Mouse (Mus musculus) forebrain, embryonic 12.5 days (tissue): Measurements from ENCODE around the gene Metrn. TPM values are rescaled to one million over a fixed set of nuclear protein-coding genes. Genes with fewer than 3 reads are reported as not detected.

Experiments used
- ATAC-seq: fragments of 200-750 bp; cut with Nextera tagmentation; 2 replicates; pipeline ENCODE4 v1.8.0; 2017; ENCODE audit warnings: moderate TSS enrichment; ENCODE audit not compliant: low FRiP score
- H3K27ac ChIP-seq: fragments of 300-500 bp; sonication (generic); 2 replicates; pipeline ENCODE4 v1.5.1; 2016; ENCODE audit warnings: mild to moderate bottlenecking
- H3K27me3 ChIP-seq: fragments of 300-500 bp; sonication (generic); 2 replicates; pipeline ENCODE4 v1.6.1; 2016; ENCODE audit warnings: mild to moderate bottlenecking
- H3K36me3 ChIP-seq: fragments of 300-500 bp; sonication (generic); replicated peaks from 2 replicates; pipeline ENCODE4 v1.6.1; 2016; ENCODE audit warnings: mild to moderate bottlenecking
- H3K4me1 ChIP-seq: fragments of 300-500 bp; sonication (generic); 2 replicates; pipeline ENCODE4 v1.6.1; 2016
- H3K4me2 ChIP-seq: fragments of 300-500 bp; sonication (generic); 2 replicates; pipeline ENCODE4 v1.6.1; 2016; ENCODE audit warnings: mild to moderate bottlenecking, moderate library complexity
- H3K4me3 ChIP-seq: fragments of 300-500 bp; sonication (generic); replicated peaks from 2 replicates; pipeline ENCODE4 v1.5.1; 2016; ENCODE audit warnings: mild to moderate bottlenecking
- H3K9ac ChIP-seq: fragments of 300-500 bp; sonication (generic); 2 replicates; pipeline ENCODE4 v1.6.1; 2016; ENCODE audit warnings: mild to moderate bottlenecking
- H3K9me3 ChIP-seq: fragments of 300-500 bp; sonication (generic); 2 replicates; pipeline ENCODE4 v1.6.1; 2016
- WGBS: fragments of 180-500 bp; shearing (Covaris S2); methylation state at CpG from one replicate; pipeline ENCODE4 v1.1.7; 2016; 5-methylcytosine and 5-hydroxymethylcytosine counted together
- polyA plus RNA-seq: library from polyadenylated mRNA; unstranded; fragments of >200 nt; fragmentation: Nextera tagmentation; extraction: Ambion mirVana; gene quantifications from 2 replicates; pipeline ENCODE4 v1.2.1, GENCODE M21; 2016

Metrn gene
- polyA plus RNA-seq, 1 experiment from 2014 or later = 61.2 TPM

DNA sequence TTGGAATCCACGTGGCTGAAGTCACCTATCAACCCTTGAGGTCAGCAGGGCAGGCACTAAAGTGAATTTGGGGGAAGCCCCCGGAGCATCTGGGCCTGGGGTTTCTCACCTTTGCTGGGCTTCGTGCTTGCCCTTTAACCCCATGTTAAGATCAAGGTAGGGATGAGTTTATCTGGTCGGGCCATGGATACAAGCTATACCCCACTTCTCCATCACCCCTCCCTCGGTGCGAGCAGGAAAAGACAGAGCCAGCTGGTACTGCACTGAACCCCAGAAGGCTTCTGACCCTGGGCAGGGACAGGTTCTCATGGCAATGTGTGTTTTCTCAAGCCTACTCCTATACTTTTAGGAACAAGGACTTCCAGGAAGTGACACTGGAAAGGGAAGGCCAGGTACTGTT, 15.6 kb downstream of the Metrn start:
- Histone ChIP-seq H3K4me1 (peaks cover 24% of the 10 kb centered on the region), H3K36me3 (peaks cover 43% of the 10 kb centered on the region), H3K4me3 (no peak overlapping the region), H3K27ac (no peak overlapping the region), H3K4me2 (no peak overlapping the region), H3K27me3 (no peaks in the 10 kb centered on the region), H3K9ac (no peak overlapping the region), H3K9me3 (no peaks in the 10 kb centered on the region)
- no peak for ATAC-seq
- WGBS = 83% methylated on average over 6 of the region's 6 CpGs

DNA sequence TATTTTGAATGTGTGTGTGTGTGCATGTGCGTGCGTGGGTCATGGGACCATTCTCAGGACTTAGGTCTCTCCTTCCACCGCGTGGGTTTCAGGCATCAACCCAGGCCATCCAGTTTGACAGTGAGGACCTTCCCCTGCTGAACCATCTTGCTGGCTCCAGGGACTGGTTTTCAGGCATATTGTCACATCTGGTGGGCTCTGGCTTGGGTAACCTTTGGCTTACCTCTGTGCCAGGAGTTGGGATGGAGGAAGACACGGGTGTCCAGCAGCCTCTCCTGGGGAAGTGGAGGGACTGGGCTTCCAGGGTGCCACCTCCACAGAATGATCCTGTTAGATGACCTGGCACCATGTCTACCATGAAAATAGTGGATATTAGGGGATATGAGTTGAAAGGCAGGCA, 19.0 kb downstream of the Metrn start:
- Histone ChIP-seq H3K27me3 (no peaks in the 10 kb centered on the region), H3K36me3 (peaks cover 28% of the 10 kb centered on the region), H3K9ac (no peak overlapping the region), H3K4me2 (no peak overlapping the region), H3K4me3 (no peak overlapping the region), H3K4me1 (peaks cover 13% of the 10 kb centered on the region), H3K27ac (no peak overlapping the region), H3K9me3 (no peaks in the 10 kb centered on the region)
- ATAC-seq = no peak
- WGBS = 93% methylated on average over 5 of the region's 5 CpGs

DNA sequence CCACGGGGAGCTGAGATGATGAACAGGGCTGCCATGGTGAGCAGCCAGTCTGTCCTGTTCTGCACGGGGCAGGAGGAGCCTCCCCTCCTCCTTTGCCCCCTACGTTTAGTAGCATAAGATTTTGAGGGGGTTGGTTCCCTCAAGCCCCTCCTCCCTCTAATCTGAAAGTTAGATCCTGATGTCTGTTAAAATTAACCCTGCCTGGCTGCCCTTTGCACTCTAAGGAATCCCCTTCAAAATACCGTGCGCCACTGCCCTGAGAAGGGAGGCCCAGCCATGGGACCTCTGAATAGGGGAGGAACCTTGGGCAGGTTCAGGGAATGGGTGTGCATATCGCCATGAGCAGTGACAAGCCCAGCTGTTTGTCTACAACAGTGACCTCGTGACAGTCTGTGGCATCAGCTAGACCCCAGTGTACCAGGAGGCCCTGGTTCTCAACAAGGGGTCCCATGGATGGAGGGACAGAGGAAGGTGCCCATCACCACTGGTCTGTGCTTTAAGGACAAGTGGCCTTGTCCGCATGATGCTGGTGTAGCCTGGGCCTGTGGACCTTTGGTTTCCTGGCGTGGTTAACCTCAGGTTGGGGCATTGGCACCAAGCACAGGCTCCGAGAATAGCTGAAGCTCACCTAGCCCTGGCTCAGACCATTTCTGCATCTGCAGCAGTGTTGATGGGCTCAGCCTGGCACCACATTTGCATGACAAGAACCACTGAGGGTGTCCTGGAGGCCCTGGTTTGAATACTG, 21.4 kb downstream of the Metrn start:
- Histone ChIP-seq H3K4me1 (peaks cover 11% of the 10 kb centered on the region), H3K4me2 (no peak overlapping the region), H3K27me3 (peaks cover 4% of the 10 kb centered on the region; the same call in 1 of the 2 replicates), H3K9ac (no peak overlapping the region), H3K36me3 (peaks cover 5% of the 10 kb centered on the region), H3K27ac (no peak overlapping the region), H3K4me3 (no peak overlapping the region), H3K9me3 (no peaks in the 10 kb centered on the region)
- no peak for ATAC-seq
- whole genome bisulfite sequencing = 83% methylated on average over 10 of the region's 10 CpGs

DNA sequence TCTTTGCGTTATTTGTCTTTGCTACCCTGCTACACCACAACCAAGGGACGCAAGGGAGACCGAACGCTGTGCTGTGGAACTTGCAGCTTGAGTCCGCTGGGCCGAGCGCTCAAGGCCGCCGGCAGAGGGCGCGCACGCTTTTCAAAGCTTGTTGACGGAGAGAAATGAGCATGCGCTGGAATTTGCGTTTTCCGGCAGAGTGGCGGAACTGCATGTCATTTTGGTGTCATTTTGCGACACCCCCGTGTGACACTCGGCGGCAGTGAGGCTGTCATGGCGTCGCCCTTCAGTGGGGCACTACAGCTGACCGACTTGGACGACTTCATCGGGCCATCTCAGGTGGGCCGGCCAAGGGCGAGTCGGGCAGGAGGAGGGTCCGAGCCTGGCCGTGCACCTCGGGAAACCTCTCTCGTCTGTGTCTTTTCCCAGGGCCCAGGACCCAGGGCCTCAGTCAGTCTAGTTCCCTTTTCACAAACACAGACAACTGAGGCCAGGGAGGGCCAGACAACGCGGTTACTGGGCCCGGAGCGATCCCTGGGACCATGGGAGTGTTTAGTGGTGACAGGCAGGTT, 23.3 kb downstream of the Metrn start, which contains the start of gene Narfl:
Gene Narfl (plus strand): TSS at position 228 of the 572 bp plus-strand sequence.
- no peaks in the 10 kb centered on the region for H3K9me3 ChIP-seq
- peak within 1 kb of the TSS; percentile 77 for H3K9ac ChIP-seq
- H3K4me2 ChIP-seq = peak within 1 kb of the TSS; percentile 85
- no peak within 1 kb of the TSS for H3K27ac ChIP-seq
- H3K36me3 ChIP-seq = peaks cover 5% of the 10 kb centered on the region
- peak; percentile 89 for ATAC-seq
- H3K4me1 ChIP-seq = peaks cover 11% of the 10 kb centered on the region
- peak within 1 kb of the TSS; percentile 74 for H3K4me3 ChIP-seq
- WGBS = under 1% methylated on average over 37 of the region's 37 CpGs
- peaks cover 21% of the 10 kb centered on the region for H3K27me3 ChIP-seq

DNA sequence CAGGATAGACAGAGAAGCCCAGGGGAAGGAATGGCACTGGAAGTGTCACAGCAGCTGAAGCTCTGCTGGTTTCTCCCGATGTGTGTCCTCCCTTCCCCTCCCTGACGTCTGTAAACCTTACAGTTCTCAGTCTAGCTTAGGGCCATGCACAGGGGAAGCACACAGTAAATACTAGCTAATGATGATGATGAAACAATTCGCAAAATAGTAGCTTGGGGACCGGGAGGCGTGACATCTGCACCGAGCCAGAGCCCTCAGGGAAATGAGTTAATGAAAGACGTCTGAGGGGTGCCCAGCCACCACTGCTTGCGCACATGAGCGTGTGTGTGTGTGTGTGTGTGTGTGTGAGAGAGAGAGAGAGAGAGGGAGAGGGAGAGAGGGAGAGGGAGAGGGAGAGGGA, 27.6 kb downstream of the Metrn start:
- Histone ChIP-seq H3K9me3 (no peaks in the 10 kb centered on the region), H3K4me1 (peaks cover 11% of the 10 kb centered on the region), H3K9ac (no peak overlapping the region), H3K36me3 (no peaks in the 10 kb centered on the region), H3K4me2 (no peak overlapping the region), H3K4me3 (no peak overlapping the region), H3K27me3 (peaks cover 38% of the 10 kb centered on the region), H3K27ac (no peak overlapping the region)
- no peak for ATAC-seq
- 49% methylated on average over 9 of the region's 9 CpGs for WGBS

DNA sequence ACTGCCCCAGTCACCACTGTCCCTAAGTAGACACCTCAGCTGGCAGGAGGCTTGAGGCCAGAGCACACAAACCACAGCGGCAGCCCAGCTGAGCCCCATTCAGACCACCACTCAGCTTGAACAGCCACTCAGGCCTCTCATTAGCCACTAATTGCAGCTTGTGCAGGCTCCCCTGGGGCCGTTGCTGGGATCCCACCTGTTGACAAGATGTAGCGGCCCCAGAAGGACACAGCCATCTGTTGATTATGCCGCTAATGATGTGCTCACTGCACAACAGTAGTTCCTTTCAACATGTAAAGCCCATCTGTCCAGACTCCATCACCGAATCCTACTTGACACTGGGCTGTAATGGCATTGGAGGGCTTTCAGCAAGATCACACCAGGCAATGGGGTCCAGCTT, 31.1 kb downstream of the Metrn start:
- peak; percentile 76 for ATAC-seq
- H3K9ac ChIP-seq = no peak overlapping the region
- H3K27ac ChIP-seq = no peak overlapping the region
- H3K9me3 ChIP-seq = no peaks in the 10 kb centered on the region
- H3K4me2 ChIP-seq = no peak overlapping the region
- no peaks in the 10 kb centered on the region for H3K36me3 ChIP-seq
- H3K4me1 ChIP-seq = peaks cover 8% of the 10 kb centered on the region
- WGBS = 27% methylated on average over 5 of the region's 5 CpGs
- H3K4me3 ChIP-seq = no peak overlapping the region
- H3K27me3 ChIP-seq = peaks cover 40% of the 10 kb centered on the region

DNA sequence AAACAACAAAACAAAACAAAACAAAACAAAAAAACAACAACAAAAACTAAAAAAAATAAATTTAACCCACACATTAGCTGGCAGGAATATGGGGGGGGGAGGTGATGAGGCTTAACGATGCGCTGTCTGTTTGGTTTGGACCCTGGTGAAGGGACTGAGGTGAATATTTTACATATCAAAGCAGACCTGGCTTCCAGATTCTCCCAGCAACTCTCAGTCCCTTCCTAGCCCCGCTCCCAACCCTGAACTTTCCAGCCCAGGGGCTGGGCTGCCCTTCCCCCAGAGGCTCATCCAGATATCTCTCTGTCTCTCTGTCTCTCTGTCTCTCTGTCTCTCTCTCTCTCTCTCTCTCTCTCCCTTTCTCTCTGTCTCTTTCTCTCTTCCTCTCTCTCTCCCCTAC, 34.3 kb downstream of the Metrn start:
- WGBS = 41% methylated on average over 3 of the region's 3 CpGs
- H3K27me3 ChIP-seq = peaks cover 17% of the 10 kb centered on the region; the same call in 1 of the 2 replicates
- no peak for ATAC-seq
- no peak overlapping the region for H3K9ac ChIP-seq
- no peak overlapping the region for H3K4me2 ChIP-seq
- no peaks in the 10 kb centered on the region for H3K36me3 ChIP-seq
- H3K4me1 ChIP-seq = peaks cover 8% of the 10 kb centered on the region
- H3K9me3 ChIP-seq = no peaks in the 10 kb centered on the region
- no peak overlapping the region for H3K4me3 ChIP-seq
- H3K27ac ChIP-seq = no peak overlapping the region

DNA sequence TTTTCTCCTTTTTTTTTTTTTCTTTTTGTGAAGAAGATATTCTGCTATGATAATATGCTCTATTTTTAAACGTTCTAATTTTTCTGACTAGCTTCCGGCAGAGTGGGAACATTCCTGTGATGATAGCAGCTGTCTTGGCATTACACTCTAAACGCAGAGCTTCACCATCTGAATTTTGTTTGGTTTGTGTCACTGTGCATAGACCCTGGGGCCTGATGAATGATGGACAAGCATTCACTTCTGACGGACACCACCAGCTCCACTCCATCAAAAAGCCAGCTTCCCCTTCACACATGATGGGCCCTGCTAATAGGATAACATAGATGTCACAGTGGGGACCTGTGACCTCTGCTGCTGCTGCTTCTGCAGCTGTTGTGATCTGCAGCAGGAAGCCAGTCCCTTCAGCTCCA, 35.4 kb downstream of the Metrn start:
- no peaks in the 10 kb centered on the region for H3K9me3 ChIP-seq
- no peak overlapping the region for H3K27ac ChIP-seq
- no peak overlapping the region for H3K4me2 ChIP-seq
- no peak overlapping the region for H3K9ac ChIP-seq
- no peaks in the 10 kb centered on the region for H3K36me3 ChIP-seq
- 66% methylated on average over 4 of the region's 4 CpGs for WGBS
- no peak for ATAC-seq
- H3K4me1 ChIP-seq = peaks cover 7% of the 10 kb centered on the region
- H3K4me3 ChIP-seq = no peak overlapping the region
- peaks cover 13% of the 10 kb centered on the region; the same call in 1 of the 2 replicates for H3K27me3 ChIP-seq

DNA sequence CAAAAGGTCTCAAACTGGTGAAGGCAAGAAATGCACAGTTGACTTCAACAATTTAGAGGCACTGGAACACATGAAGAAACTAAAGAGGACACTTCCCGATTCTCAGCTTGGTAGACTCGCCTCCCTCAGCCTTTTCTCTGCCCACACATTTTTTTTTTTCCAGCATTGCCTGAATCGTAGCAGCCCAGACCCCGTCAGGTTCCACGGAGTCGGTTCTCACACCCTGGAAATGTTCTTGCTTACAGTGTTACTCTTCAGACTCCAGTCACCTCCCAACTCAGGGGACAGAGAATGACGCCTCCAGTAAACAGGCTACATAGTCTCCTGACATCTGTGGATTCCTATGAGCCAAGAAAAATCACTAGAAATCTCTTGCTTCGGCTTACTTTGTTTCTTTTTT, 36.8 kb downstream of the Metrn start:
- no peak overlapping the region for H3K4me2 ChIP-seq
- WGBS = 79% methylated on average over 8 of the region's 8 CpGs
- H3K4me3 ChIP-seq = no peak overlapping the region
- H3K4me1 ChIP-seq = peaks cover 3% of the 10 kb centered on the region; the same call in 1 of the 2 replicates
- peaks cover 18% of the 10 kb centered on the region; the same call in 1 of the 2 replicates for H3K27me3 ChIP-seq
- no peak for ATAC-seq
- H3K9ac ChIP-seq = no peak overlapping the region
- no peaks in the 10 kb centered on the region for H3K9me3 ChIP-seq
- H3K36me3 ChIP-seq = no peaks in the 10 kb centered on the region
- no peak overlapping the region for H3K27ac ChIP-seq

DNA sequence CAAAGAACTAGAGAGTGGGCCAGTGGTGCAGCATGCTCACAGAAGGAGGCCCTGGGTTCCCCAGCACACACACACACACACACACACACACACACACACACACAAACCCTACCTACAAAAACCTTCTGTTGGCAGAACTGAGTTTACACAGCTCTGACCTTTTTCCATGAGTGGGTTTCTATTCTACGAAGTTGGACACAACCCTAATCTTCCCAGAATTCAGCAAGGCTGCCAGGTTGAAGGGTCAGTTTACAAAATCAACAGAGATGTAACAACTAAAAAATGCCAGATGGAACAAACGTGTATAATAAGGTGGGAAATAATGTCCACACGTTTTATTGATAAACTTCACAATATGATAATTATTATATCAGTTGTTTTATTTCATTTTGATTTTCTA, 39.2 kb downstream of the Metrn start:
- WGBS = 82% methylated on average over 3 of the region's 3 CpGs
- Histone ChIP-seq H3K27ac (no peak overlapping the region), H3K4me1 (peaks cover 3% of the 10 kb centered on the region; the same call in 1 of the 2 replicates), H3K9ac (no peak overlapping the region), H3K36me3 (no peaks in the 10 kb centered on the region), H3K27me3 (peaks cover 18% of the 10 kb centered on the region; the same call in 1 of the 2 replicates), H3K9me3 (no peaks in the 10 kb centered on the region), H3K4me2 (no peak overlapping the region), H3K4me3 (no peak overlapping the region)
- ATAC-seq = no peak

DNA sequence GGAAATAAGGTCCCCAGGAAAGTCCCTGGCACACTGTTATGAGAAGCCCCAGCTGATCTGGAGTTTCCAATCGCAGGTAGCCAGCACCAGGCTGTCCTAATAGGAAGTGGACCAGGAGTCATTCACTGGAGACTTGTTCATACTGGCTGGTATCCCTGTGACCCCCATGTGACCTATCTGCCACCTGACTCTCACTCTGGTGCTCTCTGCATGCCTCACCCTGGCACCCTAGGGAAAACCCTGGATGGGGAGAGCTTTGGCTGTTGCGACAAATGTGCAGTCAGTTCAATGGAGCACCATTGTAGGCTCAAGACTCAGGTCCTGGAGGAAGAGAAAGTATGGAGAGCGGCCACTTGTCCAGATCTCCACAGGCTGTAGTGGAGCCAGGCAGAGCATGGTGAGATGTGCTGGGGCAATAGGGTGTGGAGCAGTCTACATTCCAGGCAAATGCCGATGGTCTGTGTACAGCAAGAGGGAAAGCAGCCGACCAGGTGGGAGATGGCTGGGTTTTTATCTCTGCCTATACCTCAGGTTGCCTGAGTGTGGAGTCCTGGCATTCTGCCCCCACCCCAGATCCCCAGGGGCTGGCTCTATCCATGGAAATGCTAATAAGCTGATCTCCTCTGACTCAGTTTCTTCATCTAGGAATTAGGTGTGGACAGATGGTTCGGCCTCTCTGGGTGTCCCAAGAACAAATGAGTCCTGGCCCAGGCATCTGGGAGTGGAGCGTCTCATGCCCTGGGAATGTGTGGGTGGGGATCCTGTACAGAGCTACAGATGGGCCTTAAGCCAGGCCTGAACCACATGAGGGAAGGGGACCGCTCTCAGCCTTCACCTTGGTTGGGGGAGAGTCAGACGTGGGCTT, 40.3 kb downstream of the Metrn start:
- Histone ChIP-seq H3K27me3 (peaks cover 18% of the 10 kb centered on the region; the same call in 1 of the 2 replicates), H3K36me3 (no peaks in the 10 kb centered on the region), H3K4me3 (no peak overlapping the region), H3K9ac (no peak overlapping the region), H3K4me1 (peaks cover 6% of the 10 kb centered on the region; the same call in 1 of the 2 replicates), H3K27ac (no peak overlapping the region), H3K9me3 (no peaks in the 10 kb centered on the region), H3K4me2 (no peak overlapping the region)
- no peak for ATAC-seq
- WGBS = 79% methylated on average over 9 of the region's 9 CpGs
